Mouse (Mus musculus): ENCODE results near the gene Irf9.

GRCm38 (mm10) chr14:55586149-55586548, 17.2 kb upstream of the Irf9 start:
- TF ChIP-seq POLR2A (IDR thresholded peaks at IDR 0.05; ENCODE audit: borderline replicate concordance, insufficient read depth, low read length) = no peak
- TF ChIP-seq CTCF (IDR thresholded peaks at IDR 0.05; ENCODE audit: borderline replicate concordance, insufficient read depth, low read depth, low read length) = no peak
